Mouse (Mus musculus) stomach, embryonic 15.5 days (tissue): ENCODE results near the gene Ksr1. TPM values are rescaled to one million over a fixed set of nuclear protein-coding genes. Genes with fewer than 3 reads are reported as not detected.

ENCODE experiments used
- ATAC-seq: fragments of 200-750 bp; cut with Nextera tagmentation; 2 replicates; pipeline ENCODE4 v1.8.0; 2017; ENCODE audit warnings: low read depth, moderate number of reproducible peaks, moderate TSS enrichment; ENCODE audit not compliant: insufficient read depth, low FRiP score
- H3K27ac ChIP-seq: fragments of 300-500 bp; sonication (generic); 2 replicates; pipeline ENCODE4 v1.5.1; 2015; ENCODE audit warnings: mild to moderate bottlenecking, inconsistent platforms
- H3K27me3 ChIP-seq: fragments of 300-500 bp; sonication (generic); replicated peaks from 2 replicates; pipeline ENCODE4 v1.6.1; 2015; ENCODE audit warnings: inconsistent platforms
- H3K36me3 ChIP-seq: fragments of 300-500 bp; sonication (generic); 2 replicates; pipeline ENCODE4 v1.6.1; 2015; ENCODE audit warnings: inconsistent platforms
- H3K4me1 ChIP-seq: fragments of 300-500 bp; sonication (generic); 2 replicates; pipeline ENCODE4 v1.6.1; 2015; ENCODE audit warnings: inconsistent platforms
- H3K4me2 ChIP-seq: fragments of 300-500 bp; sonication (generic); 2 replicates; pipeline ENCODE4 v1.6.1; 2015; ENCODE audit warnings: mild to moderate bottlenecking, inconsistent platforms
- H3K4me3 ChIP-seq: fragments of 300-500 bp; sonication (generic); replicated peaks from 2 replicates; pipeline ENCODE4 v1.5.1; 2015; ENCODE audit warnings: inconsistent platforms
- H3K9ac ChIP-seq: fragments of 300-500 bp; sonication (generic); 2 replicates; pipeline ENCODE4 v1.6.1; 2015; ENCODE audit warnings: inconsistent platforms
- H3K9me3 ChIP-seq: fragments of 300-500 bp; sonication (generic); 2 replicates; pipeline ENCODE4 v1.6.1; 2016; ENCODE audit warnings: inconsistent platforms
- WGBS: fragments of 180-500 bp; shearing (Covaris S2); methylation state at CpG from one replicate; pipeline ENCODE4 v1.1.7; 2015; 5-methylcytosine and 5-hydroxymethylcytosine counted together
- polyA plus RNA-seq: library from polyadenylated mRNA; unstranded; fragments of >200 nt; fragmentation: Nextera tagmentation; extraction: Ambion mirVana; gene quantifications from 2 replicates; pipeline ENCODE4 v1.2.1, GENCODE M21; 2015

Ksr1 gene
- polyA plus RNA-seq, 1 experiment from 2014 or later = 2.8 TPM

DNA sequence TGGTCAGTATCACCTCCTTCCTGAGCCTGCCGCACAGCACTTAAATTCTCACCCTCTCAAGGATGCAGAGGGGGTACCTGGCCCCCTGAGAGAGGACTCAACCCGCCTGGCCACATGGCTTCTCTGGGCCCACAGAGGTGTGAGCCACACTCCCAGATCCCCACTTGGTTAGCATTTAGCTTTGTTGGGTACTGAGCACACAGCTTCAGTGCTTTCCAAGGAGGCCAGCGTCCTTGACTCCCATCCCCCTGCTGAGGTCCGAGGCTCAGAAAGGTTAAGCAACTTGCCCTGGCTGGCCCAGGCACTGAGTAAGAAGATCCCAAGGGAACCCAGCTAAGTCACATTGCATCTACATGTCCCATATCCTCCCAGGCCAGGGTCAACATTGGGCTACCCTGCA lies 178.1 kb downstream of the Ksr1 start:
- Histone ChIP-seq H3K27ac (no peak overlapping the region), H3K9ac (no peak overlapping the region), H3K36me3 (no peaks in the 10 kb centered on the region), H3K4me1 (peaks cover 2% of the 10 kb centered on the region; the same call in 1 of the 2 replicates), H3K4me2 (no peak overlapping the region), H3K4me3 (no peak overlapping the region), H3K9me3 (no peaks in the 10 kb centered on the region), H3K27me3 (no peaks in the 10 kb centered on the region)
- no peak for ATAC-seq
- 70% methylated on average over 4 of the region's 4 CpGs for WGBS

DNA sequence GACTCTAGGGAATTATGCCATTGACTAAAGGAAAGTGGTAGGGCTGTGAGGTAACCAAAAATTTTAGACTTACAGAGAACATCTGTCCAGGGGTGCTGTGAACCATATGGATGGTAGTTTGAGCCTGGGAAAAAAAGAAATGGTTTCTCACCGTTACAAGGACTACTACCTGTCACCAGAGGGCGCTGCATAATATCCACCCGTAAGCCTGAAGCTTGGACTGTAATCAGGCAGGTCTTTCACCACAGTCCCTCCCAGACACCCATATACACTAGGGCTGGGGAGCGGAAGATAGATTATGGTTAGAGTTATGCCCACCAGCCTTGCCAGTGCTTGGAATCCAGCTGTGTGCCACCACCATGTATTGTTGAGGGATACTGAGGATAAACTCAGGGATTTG lies 178.8 kb downstream of the Ksr1 start:
- ATAC-seq = no peak; the same call in 1 of the 2 replicates
- Histone ChIP-seq H3K9ac (no peak overlapping the region), H3K27ac (no peak overlapping the region), H3K27me3 (no peaks in the 10 kb centered on the region), H3K4me2 (no peak overlapping the region), H3K4me1 (peaks cover 2% of the 10 kb centered on the region; the same call in 1 of the 2 replicates), H3K9me3 (no peaks in the 10 kb centered on the region), H3K36me3 (no peaks in the 10 kb centered on the region), H3K4me3 (no peak overlapping the region)
- 24% methylated on average over 4 of the region's 4 CpGs for WGBS

Other genes starting within 250 kb of the Ksr1 start
- gene Nos2, start 225.6 kb downstream of the Ksr1 start, polyA plus RNA-seq = 1.3 and 1.4 TPM in 2 replicates
- 64.1 and 65.1 TPM in 2 replicates for gene Lgals9, start 161.5 kb downstream of the Ksr1 start, polyA plus RNA-seq
- gene Wsb1, start 108.3 kb upstream of the Ksr1 start, polyA plus RNA-seq = 186 and 196 TPM in 2 replicates
- 0.19 TPM in 1 of 2 replicates, not detected in the other for gene Gm9964, start 150.5 kb upstream of the Ksr1 start, polyA plus RNA-seq
- 4.5 and 5.0 TPM in 2 replicates for gene Nf1, start 193.3 kb upstream of the Ksr1 start, polyA plus RNA-seq